Mouse (Mus musculus): ENCODE measurements around the gene Izumo1. TPM values are rescaled to one million over a fixed set of nuclear protein-coding genes. Genes with fewer than 3 reads are reported as not detected.
A peak's percentile ranks its signal among the peaks of the same experiment; 100 is the strongest.

The Izumo1 gene
- total and polyA plus RNA-seq, 3 experiments = 0.17 to 0.44 (median 0.21) TPM

DNA sequence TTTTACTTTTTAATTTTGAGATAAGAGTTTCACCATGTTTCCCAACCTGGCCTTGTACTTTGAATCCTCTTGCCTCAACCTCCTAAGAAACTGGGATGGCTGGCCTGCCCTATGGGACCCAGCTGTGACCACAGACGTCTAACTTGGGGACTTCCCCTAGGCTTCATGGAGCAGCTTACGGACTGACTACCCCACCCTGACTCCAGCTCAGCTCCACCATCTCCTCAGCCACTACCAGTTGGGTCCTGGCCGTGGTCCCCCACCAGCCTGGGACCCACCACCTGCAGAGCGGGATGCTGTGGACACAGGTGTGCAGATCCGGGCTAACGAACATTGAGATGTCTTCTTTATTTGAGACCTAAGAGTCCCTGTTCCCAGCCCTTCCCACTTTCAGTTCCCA lies 16.1 kb downstream of the Izumo1 start:
- dilution Hi-C loops (cut with MboI; ENCODE audit: extremely low pct_ligation_motif_present, extremely low pct_unique_long_range_greater_than_20kb, low sequenced_read_pairs) (no loop called here), in situ Hi-C loops (cut with MboI; ENCODE audit: low pct_ligation_motif_present, low pct_unique_long_range_greater_than_20kb, low sequenced_read_pairs) (loop anchor here (5.0 kb wide), 1 partner anchor 45 kb away; the partner anchor contains the start of gene Ntn5)
- Histone ChIP-seq H3K4me2 (ENCODE audit: insufficient read depth, low read depth, poor library complexity, severe bottlenecking) (no peak overlapping the region), H3K27me3 (replicated peaks) (no peaks in the 10 kb centered on the region), H3K27ac (ENCODE audit: insufficient read depth, low read depth) (no peak overlapping the region), H3K4me1 (ENCODE audit: control insufficient read depth in 1 of 2, insufficient read depth in 2 of 2) (peaks cover 20 to 83% of the 10 kb centered on the region in 2 experiments), H3K9me3 (replicated peaks; ENCODE audit: low read length) (peaks cover 10% of the 10 kb centered on the region), H3K36me3 (replicated peaks in 1 of 2; ENCODE audit: control insufficient read depth in 1 of 2, insufficient read depth in 1 of 2, low read length in 1 of 2) (peaks cover 0 to 14% of the 10 kb centered on the region in 2 experiments), H3K4me3 (replicated peaks in 1 of 3; ENCODE audit: low read depth in 2 of 3, low read length in 2 of 3, poor library complexity in 1 of 3) (no peak overlapping the region), H3K79me2 (replicated peaks; ENCODE audit: control insufficient read depth, extremely low read depth, insufficient read depth, poor library complexity, severe bottlenecking) (no peaks in the 10 kb centered on the region), H3K9ac (ENCODE audit: insufficient read depth, low read depth) (no peak overlapping the region)
- TF ChIP-seq SMC3 (IDR thresholded peaks at IDR 0.05; ENCODE audit: low read depth, low read length) (no peak), ETS1 (conservative IDR thresholded peaks at IDR 0.05; ENCODE audit: low read depth, low read length) (peak; percentile 27), MYC (IDR thresholded peaks at IDR 0.05; ENCODE audit: low read depth, low read length) (no peak), EP300 (IDR thresholded peaks at IDR 0.05; ENCODE audit: low read length) (peak; percentile 26; the same call in 1 of the 2 replicates), RAD21 (IDR thresholded peaks at IDR 0.05; ENCODE audit: low read depth, low read length) (no peak), TCF12 (IDR thresholded peaks at IDR 0.05; ENCODE audit: low read depth, low read length) (peak; percentile 39; the same call in 1 of the 2 replicates), IRF4 (IDR thresholded peaks at IDR 0.05; ENCODE audit: low read depth, low read length) (peak; percentile 51; the same call in 1 of the 2 replicates), POLR2A (IDR thresholded peaks at IDR 0.05; ENCODE audit: low read depth, low read length) (no peak)
- peak; percentile 48 for DNase-seq (ENCODE audit: extremely low read depth)

DNA sequence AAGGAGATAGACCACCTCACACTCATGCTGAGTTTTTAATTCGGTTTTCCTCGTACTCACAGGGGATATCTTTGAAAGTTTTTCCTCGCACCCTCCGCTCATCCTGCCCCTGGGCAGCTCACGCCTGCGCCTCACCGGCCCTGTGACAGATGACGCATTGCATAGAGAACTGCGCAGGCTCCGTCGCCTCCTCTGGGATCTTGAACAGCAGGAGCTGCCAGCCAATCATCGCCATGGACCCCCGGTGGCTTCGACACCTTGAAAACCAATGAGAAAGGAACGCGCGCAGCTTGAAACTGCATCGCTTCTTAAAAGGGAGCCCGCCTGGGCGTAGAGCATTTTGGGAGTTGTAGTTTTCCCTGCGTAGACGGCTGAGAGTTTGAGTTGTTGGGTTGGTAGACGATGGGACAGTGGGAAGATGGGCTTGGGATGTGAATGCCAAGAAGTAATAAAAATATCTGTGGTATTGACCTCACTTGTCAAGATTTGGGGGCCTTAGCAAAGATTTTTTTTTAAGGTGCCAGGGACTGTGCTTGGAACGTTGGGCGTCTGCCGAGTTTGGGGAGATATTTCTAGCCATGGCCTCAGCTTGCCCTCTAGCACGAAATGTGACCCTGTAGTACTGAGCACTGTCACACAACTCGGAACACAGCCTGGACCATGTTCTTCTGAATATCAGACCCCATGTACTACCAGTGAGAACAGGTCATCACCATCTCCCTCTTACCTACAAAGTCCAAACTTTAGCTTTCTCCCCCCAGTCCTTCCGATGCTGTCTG lies 17.2 kb downstream of the Izumo1 start:
- Histone ChIP-seq H3K9me3 (replicated peaks; ENCODE audit: low read length) (peaks cover 10% of the 10 kb centered on the region), H3K79me2 (replicated peaks; ENCODE audit: control insufficient read depth, extremely low read depth, insufficient read depth, poor library complexity, severe bottlenecking) (no peaks in the 10 kb centered on the region), H3K36me3 (replicated peaks in 1 of 2; ENCODE audit: control insufficient read depth in 1 of 2, insufficient read depth in 1 of 2, low read length in 1 of 2) (peaks cover 0 to 14% of the 10 kb centered on the region in 2 experiments), H3K27ac (ENCODE audit: insufficient read depth, low read depth) (no peak overlapping the region), H3K4me1 (ENCODE audit: control insufficient read depth in 1 of 2, insufficient read depth in 2 of 2) (peaks cover 23 to 91% of the 10 kb centered on the region in 2 experiments), H3K4me2 (ENCODE audit: insufficient read depth, low read depth, poor library complexity, severe bottlenecking) (no peak overlapping the region), H3K4me3 (replicated peaks in 1 of 3; ENCODE audit: low read depth in 2 of 3, low read length in 2 of 3, poor library complexity in 1 of 3) (no peak overlapping the region), H3K9ac (ENCODE audit: insufficient read depth, low read depth) (no peak overlapping the region), H3K27me3 (replicated peaks) (no peaks in the 10 kb centered on the region)
- no peak for DNase-seq (ENCODE audit: extremely low read depth)
- TF ChIP-seq HCFC1 (IDR thresholded peaks at IDR 0.05; ENCODE audit: low read depth, low read length) (peak; percentile 22; the same call in 1 of the 2 replicates), BHLHE40 (IDR thresholded peaks at IDR 0.05; ENCODE audit: low read depth, low read length) (no peak)
- in situ Hi-C loops (cut with MboI; ENCODE audit: low pct_ligation_motif_present, low pct_unique_long_range_greater_than_20kb, low sequenced_read_pairs) = loop anchor here (5.0 kb wide), 1 partner anchor 43 kb away; the partner anchor contains the start of gene Ntn5
- dilution Hi-C loops (cut with MboI; ENCODE audit: extremely low pct_ligation_motif_present, extremely low pct_unique_long_range_greater_than_20kb, low sequenced_read_pairs) = no loop called here

DNA sequence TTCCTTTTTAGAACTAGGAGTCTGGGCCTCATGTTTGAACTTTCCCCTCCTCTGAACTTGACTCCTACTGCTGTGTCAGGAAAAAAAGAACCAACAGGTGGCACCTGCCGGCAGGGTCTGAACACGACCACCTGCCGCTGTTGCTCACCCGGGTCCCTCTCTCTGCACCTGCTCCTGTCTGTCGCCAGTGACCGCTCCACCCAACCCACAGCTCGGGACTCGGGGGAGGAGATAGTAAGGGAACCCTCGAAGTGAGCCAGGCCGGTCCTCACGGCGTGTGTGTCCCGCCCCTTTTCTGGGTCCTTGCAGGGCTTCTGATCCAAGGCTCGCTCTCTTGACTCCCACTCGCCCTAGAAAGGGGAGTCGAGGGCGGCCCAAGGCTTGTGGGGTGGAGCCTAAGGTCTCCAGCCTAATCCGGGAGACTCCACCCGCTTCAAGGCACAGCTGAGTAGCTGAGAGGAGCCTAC lies 18.0 kb downstream of the Izumo1 start, which contains the start of gene Mamstr:
Gene Mamstr (plus strand): TSS at position 417 of the 467 bp plus-strand sequence.
- no peak within 1 kb of the TSS for H3K27ac ChIP-seq (ENCODE audit: insufficient read depth, low read depth)
- peaks cover 10% of the 10 kb centered on the region for H3K9me3 ChIP-seq (replicated peaks; ENCODE audit: low read length)
- no peaks in the 10 kb centered on the region for H3K27me3 ChIP-seq (replicated peaks)
- H3K9ac ChIP-seq (ENCODE audit: insufficient read depth, low read depth) = no peak within 1 kb of the TSS
- H3K36me3 ChIP-seq (replicated peaks in 1 of 2; ENCODE audit: control insufficient read depth in 1 of 2, insufficient read depth in 1 of 2, low read length in 1 of 2) = peaks cover 0 to 14% of the 10 kb centered on the region in 2 experiments
- peaks cover 31 to 95% of the 10 kb centered on the region in 2 experiments for H3K4me1 ChIP-seq (ENCODE audit: control insufficient read depth in 1 of 2, insufficient read depth in 2 of 2)
- dilution Hi-C loops (cut with MboI; ENCODE audit: extremely low pct_ligation_motif_present, extremely low pct_unique_long_range_greater_than_20kb, low sequenced_read_pairs) (no loop called here), in situ Hi-C loops (cut with MboI; ENCODE audit: low pct_ligation_motif_present, low pct_unique_long_range_greater_than_20kb, low sequenced_read_pairs) (loop anchor here (5.0 kb wide), 1 partner anchor 43 kb away; the partner anchor contains the start of gene Ntn5)
- no peak for DNase-seq (ENCODE audit: extremely low read depth)
- no peaks in the 10 kb centered on the region for H3K79me2 ChIP-seq (replicated peaks; ENCODE audit: control insufficient read depth, extremely low read depth, insufficient read depth, poor library complexity, severe bottlenecking)
- H3K4me2 ChIP-seq (ENCODE audit: insufficient read depth, low read depth, poor library complexity, severe bottlenecking) = no peak within 1 kb of the TSS
- H3K4me3 ChIP-seq (replicated peaks in 1 of 3; ENCODE audit: low read depth in 2 of 3, low read length in 2 of 3, poor library complexity in 1 of 3) = no peak within 1 kb of the TSS
- TF ChIP-seq CTCF (conservative IDR thresholded peaks at IDR 0.05 in 1 of 2, IDR thresholded peaks at IDR 0.05 in 1 of 2; ENCODE audit: low read depth in 2 of 2, low read length in 2 of 2) = peak in 1 of 2 experiments; percentile 1; a peak in 1 of 4 replicates
- TF ChIP-seq NELFE (IDR thresholded peaks at IDR 0.05; ENCODE audit: low read depth, low read length) = no peak

Measured in CH12.LX (cell line).